Mouse (Mus musculus) cortical plate, adult 2 months (tissue): ENCODE data around the gene Dync2h1.

Source experiments
- CTCF ChIP-seq: fragments of 200-500 bp; IDR thresholded peaks from 2 replicates; pipeline ENCODE4 v1.5.1; 2011; ENCODE audit warnings: mild to moderate bottlenecking, control low read depth, low read length; ENCODE audit not compliant: insufficient read depth; ENCODE audit errors: extremely low read depth
- POLR2A ChIP-seq: fragments of 200-500 bp; IDR thresholded peaks from 2 replicates; pipeline ENCODE4 v1.6.1; 2011; ENCODE audit warnings: mild to moderate bottlenecking, low read length, control low read depth; ENCODE audit not compliant: insufficient read depth; ENCODE audit errors: extremely low read depth

- no peak for TF ChIP-seq CTCF
- no peak for TF ChIP-seq POLR2A
These were observed 219.2 kb downstream of the Dync2h1 start for GRCm38 (mm10) chr9:6965006-6965405.
